Mouse (Mus musculus): ENCODE measurements around the gene Dnajb2. TPM values are rescaled to one million over a fixed set of nuclear protein-coding genes. Genes with fewer than 3 reads are reported as not detected.

The Dnajb2 gene
- total and polyA plus RNA-seq, 3 experiments, result 6.8 to 15.2 (median 13.8) TPM

- Histone ChIP-seq H3K4me3 (replicated peaks in 1 of 3; ENCODE audit: low read depth in 2 of 3, low read length in 2 of 3, poor library complexity in 1 of 3) (no peak overlapping the region), H3K79me2 (replicated peaks; ENCODE audit: control insufficient read depth, extremely low read depth, insufficient read depth, poor library complexity, severe bottlenecking) (peaks cover 47% of the 10 kb centered on the region), H3K9ac (ENCODE audit: insufficient read depth, low read depth) (no peak overlapping the region), H3K36me3 (replicated peaks in 1 of 2; ENCODE audit: control insufficient read depth in 1 of 2, insufficient read depth in 1 of 2, low read length in 1 of 2) (peaks cover 47 to 61% of the 10 kb centered on the region in 2 experiments), H3K27me3 (replicated peaks) (no peaks in the 10 kb centered on the region), H3K27ac (ENCODE audit: insufficient read depth, low read depth) (no peak overlapping the region), H3K4me1 (ENCODE audit: control insufficient read depth in 1 of 2, insufficient read depth in 2 of 2) (peaks cover 24 to 70% of the 10 kb centered on the region in 2 experiments), H3K4me2 (ENCODE audit: insufficient read depth, low read depth, poor library complexity, severe bottlenecking) (no peak overlapping the region), H3K9me3 (replicated peaks; ENCODE audit: low read length) (peaks cover 2% of the 10 kb centered on the region)
- in situ Hi-C loops (cut with MboI; ENCODE audit: low pct_ligation_motif_present, low pct_unique_long_range_greater_than_20kb, low sequenced_read_pairs) (no loop called here), dilution Hi-C loops (cut with MboI; ENCODE audit: extremely low pct_ligation_motif_present, extremely low pct_unique_long_range_greater_than_20kb, low sequenced_read_pairs) (no loop called here)
- no peak for DNase-seq (ENCODE audit: extremely low read depth)
- TF ChIP-seq JUND (conservative IDR thresholded peaks at IDR 0.05; ENCODE audit: low read depth, low read length), result no peak
- no peak for TF ChIP-seq RCOR1 (conservative IDR thresholded peaks at IDR 0.05; ENCODE audit: low read depth, low read length)
- no peak for TF ChIP-seq UBTF (IDR thresholded peaks at IDR 0.05; ENCODE audit: low read depth, low read length)
- no peak for TF ChIP-seq SMC3 (IDR thresholded peaks at IDR 0.05; ENCODE audit: low read depth, low read length)
- TF ChIP-seq E2F4 (IDR thresholded peaks at IDR 0.05; ENCODE audit: insufficient replicate concordance, low read depth, low read length), result no peak
- no peak for TF ChIP-seq JUN (IDR thresholded peaks at IDR 0.05; ENCODE audit: insufficient read depth, low read depth, low read length)
- TF ChIP-seq IRF4 (IDR thresholded peaks at IDR 0.05; ENCODE audit: low read depth, low read length), result no peak
These were observed 20.4 kb upstream of the Dnajb2 start for GRCm38 (mm10) chr1:75215785-75216184.

- H3K9ac ChIP-seq (ENCODE audit: insufficient read depth, low read depth), result 0 out of 2 replicates have a peak overlapping the region, but pooled peaks have one; percentile 88
- H3K4me3 ChIP-seq (replicated peaks in 1 of 3; ENCODE audit: low read depth in 2 of 3, low read length in 2 of 3, poor library complexity in 1 of 3), result peak overlapping the region in 2 of 3 experiments; percentile 88 to 94
- dilution Hi-C loops (cut with MboI; ENCODE audit: extremely low pct_ligation_motif_present, extremely low pct_unique_long_range_greater_than_20kb, low sequenced_read_pairs), result no loop called here
- TF ChIP-seq SMC3 (IDR thresholded peaks at IDR 0.05; ENCODE audit: low read depth, low read length) (no peak), CHD1 (IDR thresholded peaks at IDR 0.05; ENCODE audit: low read depth, low read length) (no peak), NRF1 (IDR thresholded peaks at IDR 0.05; ENCODE audit: low read depth, low read length) (no peak), BHLHE40 (IDR thresholded peaks at IDR 0.05; ENCODE audit: low read depth, low read length) (no peak)
- H3K27ac ChIP-seq (ENCODE audit: insufficient read depth, low read depth), result no peak overlapping the region
- no peaks in the 10 kb centered on the region for H3K27me3 ChIP-seq (replicated peaks)
- H3K36me3 ChIP-seq (replicated peaks in 1 of 2; ENCODE audit: control insufficient read depth in 1 of 2, insufficient read depth in 1 of 2, low read length in 1 of 2), result peaks cover 45 to 56% of the 10 kb centered on the region in 2 experiments
- peaks cover 35% of the 10 kb centered on the region for H3K79me2 ChIP-seq (replicated peaks; ENCODE audit: control insufficient read depth, extremely low read depth, insufficient read depth, poor library complexity, severe bottlenecking)
- in situ Hi-C loops (cut with MboI; ENCODE audit: low pct_ligation_motif_present, low pct_unique_long_range_greater_than_20kb, low sequenced_read_pairs), result no loop called here
- no peak for DNase-seq (ENCODE audit: extremely low read depth)
- H3K4me2 ChIP-seq (ENCODE audit: insufficient read depth, low read depth, poor library complexity, severe bottlenecking), result peak overlapping the region; percentile 86
- peaks cover 19 to 68% of the 10 kb centered on the region in 2 experiments for H3K4me1 ChIP-seq (ENCODE audit: control insufficient read depth in 1 of 2, insufficient read depth in 2 of 2)
- peaks cover 2% of the 10 kb centered on the region for H3K9me3 ChIP-seq (replicated peaks; ENCODE audit: low read length)
These were observed 19.2 kb upstream of the Dnajb2 start for GRCm38 (mm10) chr1:75216797-75217585.

GRCm38 (mm10) chr1:75217893-75218226 lies 18.3 kb upstream of the Dnajb2 start:
- in situ Hi-C loops (cut with MboI; ENCODE audit: low pct_ligation_motif_present, low pct_unique_long_range_greater_than_20kb, low sequenced_read_pairs) (no loop called here), dilution Hi-C loops (cut with MboI; ENCODE audit: extremely low pct_ligation_motif_present, extremely low pct_unique_long_range_greater_than_20kb, low sequenced_read_pairs) (no loop called here)
- DNase-seq (ENCODE audit: extremely low read depth), result no peak
- Histone ChIP-seq H3K36me3 (replicated peaks in 1 of 2; ENCODE audit: control insufficient read depth in 1 of 2, insufficient read depth in 1 of 2, low read length in 1 of 2) (peaks cover 36 to 48% of the 10 kb centered on the region in 2 experiments), H3K4me2 (ENCODE audit: insufficient read depth, low read depth, poor library complexity, severe bottlenecking) (peak overlapping the region; percentile 86), H3K9me3 (replicated peaks; ENCODE audit: low read length) (peaks cover 2% of the 10 kb centered on the region), H3K27ac (ENCODE audit: insufficient read depth, low read depth) (peak overlapping the region; percentile 63), H3K4me3 (replicated peaks in 1 of 3; ENCODE audit: low read depth in 2 of 3, low read length in 2 of 3, poor library complexity in 1 of 3) (peak overlapping the region; percentile 74 to 94 (median 88)), H3K27me3 (replicated peaks) (no peaks in the 10 kb centered on the region), H3K79me2 (replicated peaks; ENCODE audit: control insufficient read depth, extremely low read depth, insufficient read depth, poor library complexity, severe bottlenecking) (peaks cover 35% of the 10 kb centered on the region), H3K4me1 (ENCODE audit: control insufficient read depth in 1 of 2, insufficient read depth in 2 of 2) (peaks cover 22 to 65% of the 10 kb centered on the region in 2 experiments), H3K9ac (ENCODE audit: insufficient read depth, low read depth) (peak overlapping the region; percentile 88)
- TF ChIP-seq USF1 (IDR thresholded peaks at IDR 0.05; ENCODE audit: low read depth, low read length) (no peak), EP300 (IDR thresholded peaks at IDR 0.05; ENCODE audit: low read length) (no peak), JUND (conservative IDR thresholded peaks at IDR 0.05; ENCODE audit: low read depth, low read length) (no peak), USF2 (conservative IDR thresholded peaks at IDR 0.05; ENCODE audit: low read depth, low read length) (no peak), MAX (IDR thresholded peaks at IDR 0.05; ENCODE audit: low read length) (0 out of 2 replicates have a peak, but pooled peaks have one; percentile 3)

Data from CH12.LX (cell line).